Mouse (Mus musculus): ENCODE measurements around the gene Gm3173. TPM values are rescaled to one million over a fixed set of nuclear protein-coding genes. Genes with fewer than 3 reads are reported as not detected.
"Not testable (repeated sequence)": the region's sequence is repeated elsewhere in the genome, so short reads cannot be mapped to it uniquely, and the experiment has no call there.

Gm3173 gene
- polyA plus RNA-seq, 1 experiment from 2014 or later: 2.0 TPM

DNA sequence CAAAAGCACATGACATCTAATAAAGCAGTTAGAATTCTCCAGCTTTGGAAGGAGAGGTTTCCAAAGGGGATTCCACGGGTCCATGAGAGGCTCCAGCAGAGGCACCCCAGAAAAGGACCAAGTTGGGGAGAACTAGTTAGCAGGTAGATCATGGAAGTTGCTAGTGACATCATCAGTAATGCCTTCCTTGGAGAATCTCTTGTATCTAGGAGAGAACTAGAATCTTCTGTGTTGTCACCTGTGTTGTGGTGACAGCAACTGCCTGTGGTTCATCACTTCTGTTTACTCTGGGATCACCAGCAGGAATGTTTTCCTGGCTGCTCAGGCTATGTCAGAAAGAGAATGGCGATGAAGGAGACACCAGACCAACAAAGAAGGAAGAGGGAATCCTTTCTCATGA lies 124.3 kb downstream of the Gm3173 start, which contains the start of gene Gm3047:
Gene Gm3047 (plus strand): TSS at position 301 of the 400 bp plus-strand sequence.
- not testable (repeated sequence) for H3K9me3 ChIP-seq; H3K4me3 ChIP-seq; H3K27ac ChIP-seq (replicated peaks); H3K4me1 ChIP-seq (replicated peaks); H3K4me2 ChIP-seq; H3K27me3 ChIP-seq; ATAC-seq (ENCODE audit: low FRiP score, low read depth); H3K9ac ChIP-seq; H3K36me3 ChIP-seq
- WGBS: no CpG with 5 or more reads among the region's 2 CpGs

Other genes starting within 250 kb of the Gm3173 start
- 9.2 and 10.3 TPM in 2 replicates for gene Gm2974, start 248.4 kb upstream of the Gm3173 start, polyA plus RNA-seq (2015; fragmentation: Nextera tagmentation; extraction: Ambion mirVana)
- gene Gm3138, start 181.4 kb upstream of the Gm3173 start, polyA plus RNA-seq (2015; fragmentation: Nextera tagmentation; extraction: Ambion mirVana): not detected in 2 replicates
- gene Gm3149, start 113.7 kb upstream of the Gm3173 start, polyA plus RNA-seq (2015; fragmentation: Nextera tagmentation; extraction: Ambion mirVana): 0.13 TPM in 1 of 2 replicates, not detected in the other
- gene 2610042L04Rik, start 96.2 kb upstream of the Gm3173 start, polyA plus RNA-seq (2015; fragmentation: Nextera tagmentation; extraction: Ambion mirVana): 6.7 and 7.4 TPM in 2 replicates
- gene Gm3159, start 33.5 kb upstream of the Gm3173 start, polyA plus RNA-seq (2015; fragmentation: Nextera tagmentation; extraction: Ambion mirVana): not detected in 2 replicates
- gene Gm3164, start 15.5 kb upstream of the Gm3173 start, polyA plus RNA-seq (2015; fragmentation: Nextera tagmentation; extraction: Ambion mirVana): 5.5 and 7.2 TPM in 2 replicates
- not detected in 2 replicates for gene Gm3182, start 50.8 kb downstream of the Gm3173 start, polyA plus RNA-seq (2015; fragmentation: Nextera tagmentation; extraction: Ambion mirVana)
- not detected in 2 replicates for gene Gm3047, start 124.4 kb downstream of the Gm3173 start, polyA plus RNA-seq (2015; fragmentation: Nextera tagmentation; extraction: Ambion mirVana)
- gene Gm8159, start 201.4 kb downstream of the Gm3173 start, polyA plus RNA-seq (2015; fragmentation: Nextera tagmentation; extraction: Ambion mirVana): not detected in 2 replicates
- 1.0 and 1.9 TPM in 2 replicates for gene Gm3239, start 233.2 kb downstream of the Gm3173 start, polyA plus RNA-seq (2015; fragmentation: Nextera tagmentation; extraction: Ambion mirVana)

Measured in hindbrain, embryonic 15.5 days (tissue).